Mouse (Mus musculus) gastrocnemius, postnatal 25 days (tissue): ENCODE data around the gene Nkg7. TPM values are rescaled to one million over a fixed set of nuclear protein-coding genes. Genes with fewer than 3 reads are reported as not detected.

Source experiments
- microRNA-seq, 2 experiments: library from miRNA; unstranded; fragments of <30 nt; microRNA quantifications; one replicate each; pipeline ENCODE4 v1.2.0; 2021; ENCODE audit warnings: borderline replicate concordance in 2 of 2
- total RNA-seq, 2 experiments: library from RNA; stranded (reverse); gene quantifications; 1 replicate in 1 of 2; 2 replicates in 1 of 2; pipeline ENCODE4 v1.2.3; 2021

Gene Nkg7
- total RNA-seq, 2 experiments from 2014 or later = not detected

Small RNAs within 50 kb of the gene (microRNA-seq; reads per million reads assigned to microRNA genes)
- gene Mir7051 = 1.3 to 1.5 reads per million in 2 experiments

Other genes with a start within 250 kb of the Nkg7 start
- gene Zfp715, start 123.8 kb upstream of the Nkg7 start, total RNA-seq = 1 to 10 TPM; 9.1 to 9.3 TPM
- gene Siglecf, start 85.7 kb upstream of the Nkg7 start, total RNA-seq = not detected
- gene Siglecg, start 28.9 kb upstream of the Nkg7 start, total RNA-seq = under 1 TPM in 1 of 2 experiments, not detected in 1; 0.10 TPM
- gene Lim2, start 9.4 kb upstream of the Nkg7 start, total RNA-seq = not detected
- not detected for gene Cldnd2, start 3.7 kb downstream of the Nkg7 start, total RNA-seq
- gene Etfb, start 7.0 kb downstream of the Nkg7 start, total RNA-seq = 100 to 1,000 TPM; 310 to 323 TPM
- under 1 TPM; 0.46 to 0.62 TPM for gene Gm45233, start 7.1 kb downstream of the Nkg7 start, total RNA-seq
- gene Vsig10l, start 26.1 kb downstream of the Nkg7 start, total RNA-seq = 1 to 10 TPM in 1 of 2 experiments, under 1 TPM in 1; 0.79 to 1.2 TPM
- gene Iglon5, start 53.0 kb downstream of the Nkg7 start, total RNA-seq = under 1 TPM; 0.31 to 0.32 TPM
- gene 4931406B18Rik, start 68.9 kb downstream of the Nkg7 start, total RNA-seq = not detected
- under 1 TPM; 0.96 to 1.00 TPM for gene Cd33, start 107.4 kb downstream of the Nkg7 start, total RNA-seq
- under 1 TPM; 0.38 to 0.61 TPM for gene Zfp658, start 125.2 kb downstream of the Nkg7 start, total RNA-seq
- 1 to 10 TPM; 3.5 to 3.6 TPM for gene Zfp719, start 142.5 kb downstream of the Nkg7 start, total RNA-seq
- gene Zfp819, start 170.1 kb downstream of the Nkg7 start, total RNA-seq = not detected
- not detected for gene Ceacam18, start 197.6 kb downstream of the Nkg7 start, total RNA-seq
- gene Siglece, start 223.1 kb downstream of the Nkg7 start, total RNA-seq = under 1 TPM; 0.31 to 0.32 TPM
- gene Ctu1, start 234.9 kb downstream of the Nkg7 start, total RNA-seq = 1 to 10 TPM; 2.1 to 2.3 TPM